Mouse (Mus musculus): Measurements from ENCODE around the gene Adam23. TPM values are rescaled to one million over a fixed set of nuclear protein-coding genes. Genes with fewer than 3 reads are reported as not detected.

Gene Adam23
- total and polyA plus RNA-seq, 3 experiments = not detected

- in situ Hi-C loops (cut with MboI; ENCODE audit: low pct_ligation_motif_present, low pct_unique_long_range_greater_than_20kb, low sequenced_read_pairs) = no loop called here
- Histone ChIP-seq H3K4me1 (ENCODE audit: control insufficient read depth in 1 of 2, insufficient read depth in 2 of 2) (peaks cover 2 to 3% of the 10 kb centered on the region in 2 experiments; a peak in 1 of 4 replicates), H3K4me2 (ENCODE audit: insufficient read depth, low read depth, poor library complexity, severe bottlenecking) (no peak overlapping the region), H3K9ac (ENCODE audit: insufficient read depth, low read depth) (no peak overlapping the region), H3K27me3 (replicated peaks) (no peaks in the 10 kb centered on the region), H3K4me3 (replicated peaks in 1 of 3; ENCODE audit: low read depth in 2 of 3, low read length in 2 of 3, poor library complexity in 1 of 3) (no peak overlapping the region), H3K9me3 (replicated peaks; ENCODE audit: low read length) (no peaks in the 10 kb centered on the region), H3K79me2 (replicated peaks; ENCODE audit: control insufficient read depth, extremely low read depth, insufficient read depth, poor library complexity, severe bottlenecking) (no peaks in the 10 kb centered on the region), H3K27ac (ENCODE audit: insufficient read depth, low read depth) (no peak overlapping the region), H3K36me3 (replicated peaks in 1 of 2; ENCODE audit: control insufficient read depth in 1 of 2, insufficient read depth in 1 of 2, low read length in 1 of 2) (no peaks in the 10 kb centered on the region)
- dilution Hi-C loops (cut with MboI; ENCODE audit: extremely low pct_ligation_motif_present, extremely low pct_unique_long_range_greater_than_20kb, low sequenced_read_pairs) = no loop called here
- no peak for DNase-seq (ENCODE audit: extremely low read depth)
- TF ChIP-seq PAX5 (IDR thresholded peaks at IDR 0.05; ENCODE audit: low read length) (no peak), RAD21 (IDR thresholded peaks at IDR 0.05; ENCODE audit: low read depth, low read length) (no peak), HCFC1 (IDR thresholded peaks at IDR 0.05; ENCODE audit: low read depth, low read length) (no peak), GABPA (IDR thresholded peaks at IDR 0.05; ENCODE audit: insufficient replicate concordance, low read depth, low read length) (no peak), SIN3A (IDR thresholded peaks at IDR 0.05; ENCODE audit: low read length) (no peak), NELFE (IDR thresholded peaks at IDR 0.05; ENCODE audit: low read depth, low read length) (no peak), MAX (IDR thresholded peaks at IDR 0.05; ENCODE audit: low read length) (no peak), E2F4 (IDR thresholded peaks at IDR 0.05; ENCODE audit: insufficient replicate concordance, low read depth, low read length) (no peak), MAZ (IDR thresholded peaks at IDR 0.05; ENCODE audit: low read depth, low read length) (no peak), BHLHE40 (IDR thresholded peaks at IDR 0.05; ENCODE audit: low read depth, low read length) (no peak), SMC3 (IDR thresholded peaks at IDR 0.05; ENCODE audit: low read depth, low read length) (no peak), CHD1 (IDR thresholded peaks at IDR 0.05; ENCODE audit: low read depth, low read length) (no peak), MAFK (IDR thresholded peaks at IDR 0.05; ENCODE audit: insufficient replicate concordance, low read length) (no peak), ELF1 (IDR thresholded peaks at IDR 0.05; ENCODE audit: low read depth, low read length) (no peak), TBP (conservative IDR thresholded peaks at IDR 0.05; ENCODE audit: low read depth, low read length) (no peak), EP300 (IDR thresholded peaks at IDR 0.05; ENCODE audit: low read length) (no peak)
Measured at GRCm38 (mm10) chr1:63459926-63460325, 14.2 kb downstream of the Adam23 start.

GRCm38 (mm10) chr1:63464441-63464840 is 18.8 kb downstream of the Adam23 start:
- Histone ChIP-seq H3K27ac (ENCODE audit: insufficient read depth, low read depth) (no peak overlapping the region), H3K79me2 (replicated peaks; ENCODE audit: control insufficient read depth, extremely low read depth, insufficient read depth, poor library complexity, severe bottlenecking) (no peaks in the 10 kb centered on the region), H3K4me1 (ENCODE audit: control insufficient read depth in 1 of 2, insufficient read depth in 2 of 2) (peaks cover 0 to 2% of the 10 kb centered on the region in 2 experiments; a peak in 1 of 4 replicates), H3K4me2 (ENCODE audit: insufficient read depth, low read depth, poor library complexity, severe bottlenecking) (no peak overlapping the region), H3K9ac (ENCODE audit: insufficient read depth, low read depth) (no peak overlapping the region), H3K9me3 (replicated peaks; ENCODE audit: low read length) (no peaks in the 10 kb centered on the region), H3K4me3 (replicated peaks in 1 of 3; ENCODE audit: low read depth in 2 of 3, low read length in 2 of 3, poor library complexity in 1 of 3) (no peak overlapping the region), H3K36me3 (replicated peaks in 1 of 2; ENCODE audit: control insufficient read depth in 1 of 2, insufficient read depth in 1 of 2, low read length in 1 of 2) (no peaks in the 10 kb centered on the region), H3K27me3 (replicated peaks) (no peaks in the 10 kb centered on the region)
- DNase-seq (ENCODE audit: extremely low read depth) = no peak
- dilution Hi-C loops (cut with MboI; ENCODE audit: extremely low pct_ligation_motif_present, extremely low pct_unique_long_range_greater_than_20kb, low sequenced_read_pairs) (no loop called here), in situ Hi-C loops (cut with MboI; ENCODE audit: low pct_ligation_motif_present, low pct_unique_long_range_greater_than_20kb, low sequenced_read_pairs) (no loop called here)
- TF ChIP-seq TBP (conservative IDR thresholded peaks at IDR 0.05; ENCODE audit: low read depth, low read length) (no peak), CTCF (conservative IDR thresholded peaks at IDR 0.05 in 1 of 2, IDR thresholded peaks at IDR 0.05 in 1 of 2; ENCODE audit: low read depth in 2 of 2, low read length in 2 of 2) (no peak), MXI1 (IDR thresholded peaks at IDR 0.05; ENCODE audit: low read depth, low read length) (no peak), ZNF384 (IDR thresholded peaks at IDR 0.05; ENCODE audit: low read depth, low read length) (no peak), POLR2AphosphoS2 (IDR thresholded peaks at IDR 0.05; ENCODE audit: low read depth, low read length) (no peak), TCF12 (IDR thresholded peaks at IDR 0.05; ENCODE audit: low read depth, low read length) (no peak), MAX (IDR thresholded peaks at IDR 0.05; ENCODE audit: low read length) (no peak)

All from CH12.LX (cell line).